Mouse (Mus musculus): ENCODE results near the gene Xylt1. TPM values are rescaled to one million over a fixed set of nuclear protein-coding genes. Genes with fewer than 3 reads are reported as not detected.

The Xylt1 gene
- polyA plus RNA-seq, 1 experiment from 2014 or later, result 1.6 TPM

DNA sequence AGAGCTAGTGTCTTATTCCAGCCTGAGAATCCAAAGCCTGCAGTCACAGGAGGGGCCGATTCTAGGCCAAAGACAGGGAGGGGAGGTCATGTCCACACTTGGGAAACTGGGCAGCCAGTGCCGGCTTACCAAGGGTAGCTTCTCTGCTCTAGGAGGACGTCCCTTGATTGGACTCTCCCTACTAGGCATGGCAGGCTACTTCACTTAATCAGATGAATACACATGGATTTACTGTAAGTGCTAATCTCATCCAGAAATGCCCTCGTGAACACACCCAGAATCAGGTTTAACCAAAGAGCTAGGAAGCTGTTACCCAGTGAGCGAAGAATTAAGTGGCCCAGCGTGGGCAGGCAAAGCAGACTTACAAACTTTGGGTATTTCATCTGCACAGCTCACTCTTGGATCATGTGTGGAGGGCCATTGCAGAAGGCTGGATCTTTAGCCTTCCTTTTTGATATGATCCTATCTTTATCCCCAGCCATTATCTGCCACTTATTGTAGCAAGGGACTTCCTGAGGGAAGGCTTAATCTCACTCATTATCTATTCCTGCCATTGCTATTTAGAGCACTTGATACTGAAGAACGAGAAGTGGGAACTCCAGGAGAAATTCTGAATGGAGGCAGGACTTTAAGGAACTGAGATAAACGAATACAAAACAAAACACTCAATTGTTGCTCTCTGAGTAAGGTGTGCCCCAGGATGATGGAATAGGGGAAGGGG, 28.6 kb downstream of the Xylt1 start:
- no peaks in the 10 kb centered on the region for H3K4me1 ChIP-seq (replicated peaks; ENCODE audit: control insufficient read depth, insufficient read depth, low read length)
- no peak for DNase-seq (ENCODE audit: low spot score)
- no peak overlapping the region for H3K4me3 ChIP-seq (ENCODE audit: low read depth, low read length)
- H3K9me3 ChIP-seq (ENCODE audit: control insufficient read depth, low read length), result no peaks in the 10 kb centered on the region
- H3K27me3 ChIP-seq (replicated peaks; ENCODE audit: control insufficient read depth, insufficient read depth, low read length), result no peaks in the 10 kb centered on the region
- no peak overlapping the region for H3K4me2 ChIP-seq (ENCODE audit: low read length)
- H3K27ac ChIP-seq (ENCODE audit: low read depth), result no peak overlapping the region
- ATAC-seq (replicated peaks; ENCODE audit: low FRiP score, low TSS enrichment, low read depth), result no peak
- no peaks in the 10 kb centered on the region for H3K36me3 ChIP-seq (ENCODE audit: control insufficient read depth, insufficient read depth, low read length)
- no peak overlapping the region for H3K9ac ChIP-seq (ENCODE audit: low read length)
- WGBS, result 87% methylated on average over 8 of the region's 8 CpGs

DNA sequence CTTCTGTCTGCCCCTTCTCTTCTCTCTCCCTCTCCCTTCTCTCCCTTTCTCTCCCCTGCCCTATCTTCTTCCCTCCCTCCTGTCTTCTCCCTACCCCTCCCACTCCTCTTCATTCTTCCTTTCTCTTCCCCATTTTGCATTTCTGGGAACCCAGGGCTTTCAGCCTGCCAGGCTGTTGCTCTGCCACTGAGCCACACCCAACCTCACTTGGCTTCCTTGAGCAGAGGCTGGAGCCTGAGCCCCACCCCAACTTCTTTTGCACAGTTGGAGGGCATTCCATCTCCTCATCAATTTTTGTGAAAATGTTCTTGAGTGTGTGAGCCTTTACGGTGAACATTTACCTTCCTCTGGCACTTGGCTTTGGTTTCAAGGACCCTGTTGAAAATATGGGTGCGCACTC, 31.1 kb downstream of the Xylt1 start:
- ATAC-seq (replicated peaks; ENCODE audit: low FRiP score, low TSS enrichment, low read depth), result no peak
- no peak overlapping the region for H3K27ac ChIP-seq (ENCODE audit: low read depth)
- H3K36me3 ChIP-seq (ENCODE audit: control insufficient read depth, insufficient read depth, low read length), result no peaks in the 10 kb centered on the region
- no peak overlapping the region for H3K4me2 ChIP-seq (ENCODE audit: low read length)
- 88% methylated on average over 2 of the region's 2 CpGs for WGBS
- H3K9me3 ChIP-seq (ENCODE audit: control insufficient read depth, low read length), result no peaks in the 10 kb centered on the region
- no peak for DNase-seq (ENCODE audit: low spot score)
- H3K4me3 ChIP-seq (ENCODE audit: low read depth, low read length), result no peak overlapping the region
- H3K4me1 ChIP-seq (replicated peaks; ENCODE audit: control insufficient read depth, insufficient read depth, low read length), result no peaks in the 10 kb centered on the region
- no peaks in the 10 kb centered on the region for H3K27me3 ChIP-seq (replicated peaks; ENCODE audit: control insufficient read depth, insufficient read depth, low read length)
- no peak overlapping the region for H3K9ac ChIP-seq (ENCODE audit: low read length)

DNA sequence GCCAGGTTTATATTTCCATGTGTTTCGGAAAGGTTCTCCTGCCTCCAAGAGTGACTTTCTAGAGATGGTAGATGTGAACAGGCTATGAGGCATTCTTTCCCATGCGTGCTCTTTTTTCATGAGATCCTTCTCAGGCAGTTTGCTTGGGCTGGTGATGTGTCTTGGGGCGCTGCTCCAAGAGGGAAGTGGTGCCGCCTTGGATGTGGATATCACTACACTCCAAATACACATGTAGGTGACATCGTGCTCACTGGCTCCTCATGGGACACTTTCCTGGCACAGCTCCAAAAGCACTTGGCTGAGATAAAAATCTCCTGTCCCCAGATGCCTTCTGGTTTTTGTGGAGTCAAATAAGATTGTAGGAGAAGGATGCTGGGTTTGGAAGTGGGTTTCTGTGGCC, 31.6 kb downstream of the Xylt1 start:
- H3K4me3 ChIP-seq (ENCODE audit: low read depth, low read length), result no peak overlapping the region
- no peak overlapping the region for H3K27ac ChIP-seq (ENCODE audit: low read depth)
- H3K27me3 ChIP-seq (replicated peaks; ENCODE audit: control insufficient read depth, insufficient read depth, low read length), result no peaks in the 10 kb centered on the region
- no peak overlapping the region for H3K4me2 ChIP-seq (ENCODE audit: low read length)
- ATAC-seq (replicated peaks; ENCODE audit: low FRiP score, low TSS enrichment, low read depth), result no peak
- H3K9me3 ChIP-seq (ENCODE audit: control insufficient read depth, low read length), result no peaks in the 10 kb centered on the region
- no peak overlapping the region for H3K9ac ChIP-seq (ENCODE audit: low read length)
- H3K36me3 ChIP-seq (ENCODE audit: control insufficient read depth, insufficient read depth, low read length), result no peaks in the 10 kb centered on the region
- H3K4me1 ChIP-seq (replicated peaks; ENCODE audit: control insufficient read depth, insufficient read depth, low read length), result no peaks in the 10 kb centered on the region
- WGBS, result 74% methylated on average over 5 of the region's 5 CpGs
- no peak for DNase-seq (ENCODE audit: low spot score)

DNA sequence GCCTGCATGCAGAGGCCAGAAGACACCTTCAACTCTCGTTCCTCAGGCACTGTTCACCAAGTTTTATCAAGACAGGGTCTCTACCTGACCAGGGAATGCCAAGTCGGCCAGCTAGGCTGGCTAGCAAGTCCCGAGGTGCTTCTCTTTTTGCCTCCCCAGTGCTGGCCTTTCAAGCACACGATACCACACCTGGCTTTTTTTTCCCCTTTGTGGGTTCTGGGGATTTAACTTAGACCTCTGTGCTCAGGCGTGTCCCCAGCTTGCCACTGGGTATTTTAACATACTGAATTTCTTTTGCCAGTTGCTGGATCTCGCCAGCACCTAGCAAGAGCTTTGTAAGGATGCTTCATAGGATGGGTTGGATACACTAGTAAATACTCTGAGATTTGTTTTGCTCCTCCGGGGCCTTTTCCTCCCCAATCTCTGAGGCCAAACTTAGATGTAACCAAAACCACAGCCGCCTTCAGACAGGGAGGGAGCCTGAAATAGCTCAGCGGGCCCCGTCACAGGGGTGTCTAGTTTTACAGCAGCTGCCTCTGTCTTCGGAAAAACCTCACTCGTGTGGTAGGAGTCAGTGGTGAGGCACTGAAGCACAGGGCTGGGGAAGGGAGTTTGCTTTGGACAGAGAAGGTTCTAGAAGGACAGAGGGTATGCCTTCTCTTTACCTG, 33.7 kb downstream of the Xylt1 start:
- Histone ChIP-seq H3K27me3 (replicated peaks; ENCODE audit: control insufficient read depth, insufficient read depth, low read length) (no peaks in the 10 kb centered on the region), H3K4me1 (replicated peaks; ENCODE audit: control insufficient read depth, insufficient read depth, low read length) (0 out of 2 replicates have a peak, but pooled peaks cover 3% of the 10 kb centered on the region), H3K27ac (ENCODE audit: low read depth) (no peak overlapping the region), H3K4me3 (ENCODE audit: low read depth, low read length) (no peak overlapping the region), H3K9me3 (ENCODE audit: control insufficient read depth, low read length) (no peaks in the 10 kb centered on the region), H3K36me3 (ENCODE audit: control insufficient read depth, insufficient read depth, low read length) (no peaks in the 10 kb centered on the region), H3K9ac (ENCODE audit: low read length) (no peak overlapping the region), H3K4me2 (ENCODE audit: low read length) (no peak overlapping the region)
- ATAC-seq (replicated peaks; ENCODE audit: low FRiP score, low TSS enrichment, low read depth) (no peak), DNase-seq (ENCODE audit: low spot score) (no peak)
- WGBS, result 81% methylated on average over 12 of the region's 12 CpGs

DNA sequence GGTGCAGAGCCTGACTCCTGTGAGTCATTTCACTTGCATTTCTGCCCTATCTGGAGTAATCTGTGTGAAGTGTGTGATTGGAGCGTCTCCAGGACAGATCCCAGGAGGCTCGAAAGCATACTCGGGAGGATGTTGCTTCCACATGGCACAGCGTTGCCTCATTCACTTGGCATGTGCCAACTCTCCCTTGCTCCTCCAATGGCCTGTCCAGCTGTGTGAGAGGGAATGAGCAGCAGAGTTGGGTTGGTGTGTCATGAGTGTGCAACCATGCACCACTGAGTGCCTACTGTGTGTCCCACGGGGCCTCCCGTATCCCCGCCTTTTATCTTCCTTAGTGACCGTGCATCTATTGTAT, 34.2 kb downstream of the Xylt1 start:
- WGBS, result 87% methylated on average over 8 of the region's 8 CpGs
- Histone ChIP-seq H3K9me3 (ENCODE audit: control insufficient read depth, low read length) (no peaks in the 10 kb centered on the region), H3K9ac (ENCODE audit: low read length) (no peak overlapping the region), H3K27me3 (replicated peaks; ENCODE audit: control insufficient read depth, insufficient read depth, low read length) (no peaks in the 10 kb centered on the region), H3K4me3 (ENCODE audit: low read depth, low read length) (no peak overlapping the region), H3K4me2 (ENCODE audit: low read length) (no peak overlapping the region), H3K27ac (ENCODE audit: low read depth) (no peak overlapping the region), H3K36me3 (ENCODE audit: control insufficient read depth, insufficient read depth, low read length) (no peaks in the 10 kb centered on the region), H3K4me1 (replicated peaks; ENCODE audit: control insufficient read depth, insufficient read depth, low read length) (0 out of 2 replicates have a peak, but pooled peaks cover 3% of the 10 kb centered on the region)
- ATAC-seq (replicated peaks; ENCODE audit: low FRiP score, low TSS enrichment, low read depth), result no peak
- DNase-seq (ENCODE audit: low spot score), result no peak

DNA sequence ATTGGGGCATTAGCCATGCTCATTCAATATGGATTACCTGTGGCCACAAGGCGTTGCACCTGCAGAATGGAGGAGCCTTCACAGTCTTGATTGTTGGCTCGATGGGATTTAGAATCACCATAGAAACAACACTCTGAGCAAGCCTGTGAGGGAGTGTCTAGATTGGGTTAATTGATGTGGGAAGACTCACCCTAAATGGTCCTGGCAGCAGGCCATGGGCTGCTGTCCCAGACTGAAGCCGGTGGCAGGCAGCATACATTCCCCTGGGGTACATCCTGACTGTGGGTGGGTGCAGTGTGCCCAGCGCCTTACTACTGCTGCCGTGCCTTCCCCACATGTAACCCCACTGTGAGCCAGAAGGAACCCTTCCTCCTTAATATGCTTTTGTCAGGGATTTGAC, 38.3 kb downstream of the Xylt1 start:
- ATAC-seq (replicated peaks; ENCODE audit: low FRiP score, low TSS enrichment, low read depth) (no peak), DNase-seq (ENCODE audit: low spot score) (no peak)
- H3K27me3 ChIP-seq (replicated peaks; ENCODE audit: control insufficient read depth, insufficient read depth, low read length), result no peaks in the 10 kb centered on the region
- no peak overlapping the region for H3K9ac ChIP-seq (ENCODE audit: low read length)
- H3K9me3 ChIP-seq (ENCODE audit: control insufficient read depth, low read length), result no peaks in the 10 kb centered on the region
- H3K36me3 ChIP-seq (ENCODE audit: control insufficient read depth, insufficient read depth, low read length), result no peaks in the 10 kb centered on the region
- no peak overlapping the region for H3K4me3 ChIP-seq (ENCODE audit: low read depth, low read length)
- no peak overlapping the region for H3K27ac ChIP-seq (ENCODE audit: low read depth)
- H3K4me1 ChIP-seq (replicated peaks; ENCODE audit: control insufficient read depth, insufficient read depth, low read length), result peaks cover 3% of the 10 kb centered on the region; the same call in 1 of the 2 replicates
- 51% methylated on average over 5 of the region's 5 CpGs for WGBS
- no peak overlapping the region for H3K4me2 ChIP-seq (ENCODE audit: low read length)

DNA sequence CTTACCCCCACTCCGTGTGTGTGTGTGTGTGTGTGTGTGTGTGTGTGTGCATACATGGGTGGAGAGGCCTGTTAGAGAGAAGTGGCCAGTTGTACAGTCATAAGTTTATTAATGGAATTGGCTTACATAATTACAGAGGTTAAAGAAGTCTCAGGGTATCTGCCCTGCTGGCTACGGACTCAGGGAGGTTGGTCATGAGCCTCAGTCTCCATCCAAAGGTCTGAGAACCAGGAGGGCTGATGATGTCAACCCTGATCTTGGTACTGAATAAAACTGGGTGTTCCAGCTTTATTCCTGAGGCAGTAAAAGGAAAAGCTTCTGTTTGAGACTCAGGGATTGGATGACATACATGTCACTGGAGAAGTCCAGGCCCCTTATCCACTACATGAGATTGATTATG, 39.1 kb downstream of the Xylt1 start:
- no peak for DNase-seq (ENCODE audit: low spot score)
- no peak overlapping the region for H3K27ac ChIP-seq (ENCODE audit: low read depth)
- no peaks in the 10 kb centered on the region for H3K9me3 ChIP-seq (ENCODE audit: control insufficient read depth, low read length)
- no peaks in the 10 kb centered on the region for H3K27me3 ChIP-seq (replicated peaks; ENCODE audit: control insufficient read depth, insufficient read depth, low read length)
- no peak for ATAC-seq (replicated peaks; ENCODE audit: low FRiP score, low TSS enrichment, low read depth)
- peaks cover 3% of the 10 kb centered on the region; the same call in 1 of the 2 replicates for H3K4me1 ChIP-seq (replicated peaks; ENCODE audit: control insufficient read depth, insufficient read depth, low read length)
- no peaks in the 10 kb centered on the region for H3K36me3 ChIP-seq (ENCODE audit: control insufficient read depth, insufficient read depth, low read length)
- no peak overlapping the region for H3K9ac ChIP-seq (ENCODE audit: low read length)
- no peak overlapping the region for H3K4me2 ChIP-seq (ENCODE audit: low read length)
- H3K4me3 ChIP-seq (ENCODE audit: low read depth, low read length), result no peak overlapping the region
- 78% methylated on average over 2 of the region's 2 CpGs for WGBS

DNA sequence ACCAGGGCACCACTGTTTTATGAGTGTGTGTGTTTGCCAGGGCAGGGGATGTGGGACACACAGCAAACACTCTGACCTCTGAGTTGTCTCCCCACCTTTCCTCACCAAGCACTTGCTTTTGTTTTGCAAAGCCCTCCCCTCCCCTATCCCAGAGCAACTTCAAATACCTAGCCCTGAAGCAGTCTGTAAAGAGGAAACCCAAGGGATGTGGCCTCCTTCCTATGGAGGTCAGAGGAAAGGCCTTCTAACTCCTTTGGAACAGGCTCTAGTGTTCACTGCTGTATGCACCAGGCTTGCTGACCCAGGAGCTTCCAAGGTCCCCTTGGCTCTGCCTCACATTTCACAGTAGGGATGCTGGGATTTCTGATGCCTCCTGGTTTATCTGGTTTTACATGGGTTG, 39.5 kb downstream of the Xylt1 start:
- Histone ChIP-seq H3K27me3 (replicated peaks; ENCODE audit: control insufficient read depth, insufficient read depth, low read length) (no peaks in the 10 kb centered on the region), H3K4me1 (replicated peaks; ENCODE audit: control insufficient read depth, insufficient read depth, low read length) (peaks cover 3% of the 10 kb centered on the region; the same call in 1 of the 2 replicates), H3K36me3 (ENCODE audit: control insufficient read depth, insufficient read depth, low read length) (no peaks in the 10 kb centered on the region), H3K4me3 (ENCODE audit: low read depth, low read length) (no peak overlapping the region), H3K9ac (ENCODE audit: low read length) (no peak overlapping the region), H3K4me2 (ENCODE audit: low read length) (no peak overlapping the region), H3K9me3 (ENCODE audit: control insufficient read depth, low read length) (no peaks in the 10 kb centered on the region), H3K27ac (ENCODE audit: low read depth) (no peak overlapping the region)
- DNase-seq (ENCODE audit: low spot score) (no peak), ATAC-seq (replicated peaks; ENCODE audit: low FRiP score, low TSS enrichment, low read depth) (no peak)
